Mouse (Mus musculus) C2C12 (cell line): Measurements from ENCODE around the gene Pygo2. TPM values are rescaled to one million over a fixed set of nuclear protein-coding genes. Genes with fewer than 3 reads are reported as not detected.

Source experiments
- H3K27me3 ChIP-seq: one replicate; pipeline ENCODE4 v1.6.1; 2011; ENCODE audit not compliant: control insufficient read depth, insufficient read depth, insufficient read length
- H3K36me3 ChIP-seq: one replicate; pipeline ENCODE4 v1.6.1; 2011; ENCODE audit not compliant: control insufficient read depth, insufficient read depth
- H3K4me3 ChIP-seq: one replicate; pipeline ENCODE4 v1.5.1; 2011; ENCODE audit warnings: mild to moderate bottlenecking, control low read depth; ENCODE audit not compliant: poor library complexity, insufficient read depth, severe bottlenecking
- H3K79me2 ChIP-seq: one replicate; pipeline ENCODE4 v1.6.1; 2011; ENCODE audit not compliant: control insufficient read depth, insufficient read depth
- H3K79me3 ChIP-seq: one replicate; pipeline ENCODE4 v1.6.1; 2011; ENCODE audit warnings: low read depth, control low read depth
- H3ac ChIP-seq: one replicate; pipeline ENCODE3; 2011; ENCODE audit warnings: low read depth; ENCODE audit not compliant: control insufficient read depth, insufficient read length
- CEBPB ChIP-seq: IDR thresholded peaks from one replicate; pipeline ENCODE4 v1.6.1; 2011; ENCODE audit warnings: low read depth, mild to moderate bottlenecking, control low read depth, moderate library complexity
- CTCF ChIP-seq: IDR thresholded peaks from one replicate; pipeline ENCODE4 v1.5.1; 2011; ENCODE audit not compliant: control insufficient read depth, insufficient read depth, insufficient read length
- FOSL1 ChIP-seq: IDR thresholded peaks from one replicate; pipeline ENCODE4 v1.8.0; 2011; ENCODE audit warnings: mild to moderate bottlenecking, low read length; ENCODE audit not compliant: poor library complexity, insufficient read depth, severe bottlenecking
- MAX ChIP-seq: IDR thresholded peaks from one replicate; pipeline ENCODE4 v1.6.1; 2011; ENCODE audit warnings: mild to moderate bottlenecking, control low read depth
- MYOD1 ChIP-seq: IDR thresholded peaks from one replicate; pipeline ENCODE4 v1.6.1; 2011; ENCODE audit warnings: low read depth; ENCODE audit not compliant: control insufficient read depth, insufficient read length
- MYOG ChIP-seq: IDR thresholded peaks from one replicate; pipeline ENCODE4 v1.6.1; 2011; ENCODE audit not compliant: control insufficient read depth, insufficient read length; ENCODE audit errors: extremely low read depth
- USF1 ChIP-seq: IDR thresholded peaks from one replicate; pipeline ENCODE4 v1.6.1; 2011; ENCODE audit warnings: low read depth, mild to moderate bottlenecking, control low read depth, moderate library complexity
- polyA plus RNA-seq: library from polyadenylated mRNA; unstranded; fragments of >200 nt; fragmentation: generic; extraction: Trizol; gene quantifications from one replicate; pipeline ENCODE4 v1.2.1, GENCODE M21; 2012; ENCODE audit warnings: missing spikeins

Pygo2 gene
- polyA plus RNA-seq, 1 experiment = 53.1 TPM

DNA sequence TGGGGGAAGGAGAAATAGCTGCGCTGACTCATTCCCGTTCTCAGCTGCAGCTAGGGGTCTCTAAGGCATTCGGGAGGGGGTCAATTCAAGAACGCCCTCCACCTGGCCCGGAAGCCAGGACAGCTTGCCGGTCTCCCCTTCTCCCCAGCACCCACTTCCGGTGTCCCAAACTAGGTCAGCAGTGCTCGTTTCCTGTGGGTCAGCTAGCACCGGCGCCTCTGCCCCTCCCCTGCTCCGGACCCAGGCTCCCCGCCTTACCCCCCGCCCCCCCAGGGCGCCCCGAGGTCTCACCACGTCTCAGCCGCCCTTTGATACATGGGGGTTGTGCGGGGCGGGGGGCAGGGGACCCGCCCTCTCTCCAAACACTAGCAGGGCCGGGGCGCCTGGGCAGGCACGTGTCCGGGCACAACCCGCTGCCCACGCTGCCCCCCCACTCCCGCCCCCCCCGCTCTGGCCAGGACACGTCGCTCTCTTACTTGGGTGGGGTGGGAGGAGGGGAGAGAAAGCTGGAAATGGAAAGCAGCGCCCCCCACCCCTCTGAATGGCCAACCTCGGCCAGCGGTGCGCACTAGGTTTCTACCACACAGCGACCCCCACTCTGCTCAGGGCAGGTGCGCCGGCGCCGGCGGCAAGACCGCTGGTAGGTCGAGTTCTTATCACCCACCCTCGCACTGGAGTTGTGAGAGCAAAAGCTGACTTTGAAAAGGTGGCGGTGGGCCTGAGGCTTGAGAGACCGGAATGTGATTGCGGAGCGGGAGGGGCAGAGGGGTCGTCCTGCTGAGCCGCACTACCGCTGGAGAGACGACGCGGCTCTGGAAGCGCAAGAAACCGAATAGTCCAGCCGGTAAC lies 38.1 kb upstream of the Pygo2 start:
- Histone ChIP-seq H3K79me2 (peaks cover 60% of the 10 kb centered on the region), H3K79me3 (peaks cover 2% of the 10 kb centered on the region), H3K27me3 (no peaks in the 10 kb centered on the region), H3K36me3 (no peaks in the 10 kb centered on the region), H3ac (peak overlapping the region; percentile 63), H3K4me3 (peak overlapping the region; percentile 61)
- TF ChIP-seq MAX (peak; percentile 52), MYOG (no peak), CEBPB (no peak), USF1 (no peak)

DNA sequence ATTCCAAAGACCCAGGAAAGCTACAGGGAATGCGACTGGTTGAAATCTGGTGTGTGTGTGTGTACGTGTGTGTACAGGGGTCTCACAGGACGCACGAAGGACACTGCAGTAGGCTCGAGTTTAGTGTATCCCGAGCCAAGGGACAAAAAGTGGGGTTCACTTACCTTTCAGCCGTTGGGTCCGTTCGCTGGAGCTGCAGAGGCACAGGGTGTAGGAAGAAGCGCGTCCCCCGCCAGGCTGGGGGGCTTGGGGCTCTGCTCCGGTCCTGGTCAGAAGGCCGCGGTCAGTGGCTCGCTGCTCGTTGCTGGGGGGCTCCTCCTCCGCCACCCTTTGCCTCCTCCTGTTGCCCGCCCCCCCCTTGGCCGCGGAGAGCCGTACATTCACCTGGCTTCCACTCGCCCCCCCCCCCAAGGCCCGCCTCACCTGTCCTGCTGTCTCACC lies 37.1 kb upstream of the Pygo2 start:
- TF ChIP-seq FOSL1 = no peak
- no peak for TF ChIP-seq MAX
- no peak for TF ChIP-seq MYOD1
- TF ChIP-seq CTCF = no peak
- TF ChIP-seq CEBPB = no peak
- no peak for TF ChIP-seq MYOG
- no peak for TF ChIP-seq USF1
- Histone ChIP-seq H3K79me2 (peaks cover 50% of the 10 kb centered on the region), H3ac (peak overlapping the region; percentile 69), H3K36me3 (no peaks in the 10 kb centered on the region), H3K4me3 (peak overlapping the region; percentile 61), H3K27me3 (no peaks in the 10 kb centered on the region), H3K79me3 (peaks cover 2% of the 10 kb centered on the region)

DNA sequence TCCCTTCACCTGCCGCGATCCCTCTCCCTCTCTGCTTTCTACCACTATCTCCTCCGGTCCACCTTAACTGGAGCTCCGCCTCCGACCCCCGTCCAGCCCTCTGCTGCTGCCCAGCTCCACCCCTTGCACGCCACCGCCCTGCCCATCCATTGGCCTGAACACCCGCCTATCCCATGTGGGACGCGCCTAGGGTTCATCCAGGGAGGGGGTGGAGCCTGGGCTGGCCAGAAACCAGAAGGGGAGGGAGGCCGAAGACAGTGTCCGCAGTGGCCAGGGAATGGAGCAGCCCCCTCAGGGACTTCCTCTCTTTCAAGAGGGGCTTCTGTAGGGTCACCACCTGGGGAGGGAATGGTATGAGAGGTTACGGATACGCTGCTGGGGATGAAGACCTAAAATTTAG lies 36.4 kb upstream of the Pygo2 start:
- Histone ChIP-seq H3K4me3 (peak overlapping the region; percentile 61), H3K79me3 (peaks cover 2% of the 10 kb centered on the region), H3K36me3 (no peaks in the 10 kb centered on the region), H3K79me2 (peaks cover 44% of the 10 kb centered on the region), H3K27me3 (no peaks in the 10 kb centered on the region), H3ac (peak overlapping the region; percentile 45)
- TF ChIP-seq MAX (no peak), USF1 (no peak), CEBPB (no peak), CTCF (no peak), MYOG (no peak), FOSL1 (no peak), MYOD1 (no peak)

DNA sequence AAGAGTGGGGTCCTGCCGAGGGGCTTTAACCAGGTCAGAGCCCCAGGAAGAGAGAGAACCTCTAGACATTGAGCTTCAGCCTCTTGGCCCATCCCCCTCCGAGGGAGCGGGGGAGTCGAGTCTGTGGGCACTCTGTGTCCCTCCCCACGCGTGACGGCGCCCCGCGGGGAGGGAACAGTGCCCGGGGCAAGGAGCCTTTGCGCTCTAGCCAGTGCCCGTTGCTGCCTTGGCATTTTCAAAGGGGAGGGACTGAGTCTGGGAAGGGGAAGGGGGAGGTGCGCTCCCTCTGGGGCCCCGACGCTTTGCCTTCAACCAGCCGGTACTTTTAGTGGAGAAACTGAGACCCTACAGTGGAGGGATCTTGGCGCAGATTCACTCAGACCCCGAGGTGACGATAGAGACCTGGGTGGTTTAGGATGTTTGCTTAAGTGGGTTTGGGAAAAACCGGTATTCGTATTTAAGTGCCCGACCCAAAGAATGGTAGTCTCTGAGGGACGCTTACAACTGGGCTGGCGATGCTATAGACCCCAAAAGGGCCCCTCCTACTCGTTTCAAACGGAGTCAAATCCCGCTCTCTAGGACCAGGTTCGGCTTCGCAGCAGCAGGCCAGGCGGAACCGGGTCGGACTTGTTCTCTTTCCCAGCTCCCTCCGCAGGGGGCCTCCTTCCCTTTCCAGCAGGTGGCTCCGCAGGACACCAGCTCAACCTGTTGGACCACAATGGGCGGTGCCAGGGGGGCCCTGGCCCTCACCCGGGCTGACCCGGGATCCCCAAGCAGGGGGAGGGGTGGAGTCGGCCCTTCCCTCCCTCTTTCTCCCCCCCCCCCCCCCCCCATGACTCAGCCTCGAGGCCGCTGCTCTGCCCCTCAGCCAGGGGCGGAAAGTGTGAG lies 35.8 kb upstream of the Pygo2 start, which contains the start of gene Zbtb7b:
Zbtb7b (minus strand) TSS at position 771 of the 888 bp plus-strand sequence.
- Histone ChIP-seq H3K4me3 (peak within 1 kb of the TSS; percentile 34), H3K79me3 (peaks cover 2% of the 10 kb centered on the region), H3K36me3 (no peaks in the 10 kb centered on the region), H3ac (peak within 1 kb of the TSS; percentile 56), H3K79me2 (peaks cover 38% of the 10 kb centered on the region), H3K27me3 (no peaks in the 10 kb centered on the region)
- TF ChIP-seq FOSL1 = no peak

DNA sequence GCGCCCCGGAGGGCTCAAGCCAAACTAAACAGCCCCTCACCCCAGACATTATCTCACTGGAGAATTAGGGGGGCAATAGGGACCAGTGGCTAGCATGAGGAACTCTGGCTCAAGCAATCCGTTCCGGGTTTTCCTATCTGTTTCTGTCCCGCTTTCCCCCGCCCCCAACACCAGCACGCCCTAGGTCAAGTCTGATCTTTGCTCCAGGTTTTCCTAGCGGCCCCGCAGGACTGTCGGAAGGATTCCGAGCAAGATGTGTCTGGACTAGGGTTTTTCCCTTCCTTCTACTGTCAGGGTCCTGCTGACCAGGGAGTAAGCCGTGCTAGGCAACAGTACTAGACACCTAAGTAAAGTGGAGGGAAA lies 35.1 kb upstream of the Pygo2 start:
- TF ChIP-seq MAX (peak; percentile 40), FOSL1 (no peak)
- Histone ChIP-seq H3ac (peak overlapping the region; percentile 56), H3K79me2 (peaks cover 31% of the 10 kb centered on the region), H3K4me3 (peak overlapping the region; percentile 34), H3K27me3 (no peaks in the 10 kb centered on the region), H3K79me3 (no peaks in the 10 kb centered on the region), H3K36me3 (no peaks in the 10 kb centered on the region)

DNA sequence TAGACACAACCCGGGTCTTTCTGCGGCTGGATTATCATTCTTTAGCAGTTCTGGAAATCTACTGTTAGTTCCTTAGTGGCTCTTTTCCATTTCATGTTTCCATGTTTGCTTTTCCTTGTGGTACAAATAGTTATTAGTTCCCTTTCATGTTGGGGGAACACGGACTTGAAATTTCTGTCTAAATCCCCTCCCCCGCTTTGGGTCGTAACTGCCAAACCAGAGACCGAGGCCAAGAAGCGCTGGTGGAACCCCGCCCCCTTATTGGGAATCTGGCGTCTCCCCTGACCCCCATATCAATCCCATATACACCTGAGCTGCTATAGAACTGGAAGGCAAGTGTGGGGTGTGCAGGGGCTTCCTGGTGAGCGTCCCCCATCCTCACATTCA lies 34.6 kb upstream of the Pygo2 start:
- H3K79me2 ChIP-seq = peaks cover 26% of the 10 kb centered on the region
- TF ChIP-seq MYOD1 = no peak
- no peak for TF ChIP-seq USF1
- no peak for TF ChIP-seq FOSL1
- no peak for TF ChIP-seq CEBPB
- TF ChIP-seq MAX = no peak
- no peak for TF ChIP-seq MYOG
- no peak for TF ChIP-seq CTCF
- no peaks in the 10 kb centered on the region for H3K36me3 ChIP-seq
- no peaks in the 10 kb centered on the region for H3K27me3 ChIP-seq
- peak overlapping the region; percentile 34 for H3K4me3 ChIP-seq
- H3K79me3 ChIP-seq = no peaks in the 10 kb centered on the region
- H3ac ChIP-seq = peak overlapping the region; percentile 56
